Mouse (Mus musculus) spleen, embryonic (tissue): ENCODE results near the gene Gm20916.
"Not testable (repeated sequence)": the region's sequence is repeated elsewhere in the genome, so short reads cannot be mapped to it uniquely, and the experiment has no call there.

Experiments used
- CTCF ChIA-PET: fragments of 350-600 bp; sonication (Branson Sonifier 250); formaldehyde crosslinking; loops from one replicate; lab custom pipeline; 2022; lab: Charles Lee

Gene Gm20916

GRCm38 (mm10) chrY:79319265-79319664 lies at the start of gene Gm20916:
Gene Gm20916 (plus strand): TSS chrY:79319565.
- CTCF ChIA-PET, result not testable (repeated sequence)
